Mouse (Mus musculus) hindbrain, postnatal 0 days (tissue): ENCODE data around the gene Rbm24. TPM values are rescaled to one million over a fixed set of nuclear protein-coding genes. Genes with fewer than 3 reads are reported as not detected.

ENCODE experiments used
- ATAC-seq: fragments of 200-750 bp; cut with Nextera tagmentation; 2 replicates; pipeline ENCODE4 v1.8.0; 2017; ENCODE audit warnings: mild to moderate bottlenecking, moderate TSS enrichment, moderate library complexity
- DNase-seq: peaks from one replicate; pipeline ENCODE4 v3.0.0-alpha.2; 2015; ENCODE audit warnings: low spot score
- H3K27ac ChIP-seq: fragments of 300-500 bp; sonication (generic); 2 replicates; pipeline ENCODE4 v1.5.1; 2014; ENCODE audit warnings: mild to moderate bottlenecking
- H3K27me3 ChIP-seq: fragments of 300-500 bp; sonication (generic); 2 replicates; pipeline ENCODE4 v1.6.1; 2014; ENCODE audit warnings: low read length, mixed read lengths; ENCODE audit not compliant: insufficient read depth
- H3K36me3 ChIP-seq: fragments of 300-500 bp; sonication (generic); 2 replicates; pipeline ENCODE4 v1.6.1; 2014; ENCODE audit warnings: low read length, mixed read lengths; ENCODE audit not compliant: insufficient read depth
- H3K4me1 ChIP-seq: fragments of 300-500 bp; sonication (generic); 2 replicates; pipeline ENCODE4 v1.6.1; 2014; ENCODE audit warnings: antibody characterized with exemption, low read length, mixed read lengths; ENCODE audit not compliant: insufficient read depth
- H3K4me2 ChIP-seq: fragments of 300-500 bp; sonication (generic); 2 replicates; pipeline ENCODE4 v1.6.1; 2014; ENCODE audit warnings: low read depth, mild to moderate bottlenecking, low read length, moderate library complexity, mixed read lengths
- H3K4me3 ChIP-seq: fragments of 300-500 bp; sonication (generic); 2 replicates; pipeline ENCODE4 v1.5.1; 2014; ENCODE audit warnings: low read length
- H3K9ac ChIP-seq: fragments of 300-500 bp; sonication (generic); replicated peaks from 2 replicates; pipeline ENCODE4 v1.6.1; 2014; ENCODE audit warnings: mild to moderate bottlenecking, low read length, moderate library complexity, mixed read lengths
- H3K9me3 ChIP-seq: fragments of 300-500 bp; sonication (generic); 2 replicates; pipeline ENCODE4 v1.6.1; 2016; ENCODE audit warnings: low read length, mixed read lengths
- CTCF ChIP-seq: IDR thresholded peaks from 2 replicates; pipeline ENCODE4 v1.5.1; 2016; ENCODE audit warnings: antibody characterized with exemption, control low read depth, low read depth
- WGBS: fragments of 180-500 bp; shearing (Covaris S2); extraction: QIAGEN DNeasy Blood & Tissue Kit; methylation state at CpG from one replicate; pipeline ENCODE4 v1.1.7; 2014; 5-methylcytosine and 5-hydroxymethylcytosine counted together
- polyA plus RNA-seq: library from polyadenylated mRNA; unstranded; fragments of >200 nt; fragmentation: Nextera tagmentation; extraction: Ambion mirVana; gene quantifications from 2 replicates; pipeline ENCODE4 v1.2.1, GENCODE M21; 2015
- total RNA-seq: library from RNA; depleted of rRNA; stranded (reverse); fragments of >200 nt; gene quantifications from 2 replicates; pipeline ENCODE4 v1.2.3, GENCODE M21; 2014

The Rbm24 gene
- total and polyA plus RNA-seq, 2 experiments from 2014 or later = 1.9 to 22.1 TPM

GRCm38 (mm10) chr13:46418731-46419545, 704 bp downstream of the Rbm24 start:
- no peak for TF ChIP-seq CTCF
- Histone ChIP-seq H3K9ac (peak overlapping the region; percentile 78), H3K9me3 (no peaks in the 10 kb centered on the region), H3K4me2 (peak overlapping the region; percentile 95), H3K27me3 (no peaks in the 10 kb centered on the region), H3K27ac (peak overlapping the region; percentile 64), H3K4me3 (peak overlapping the region; percentile 72), H3K36me3 (no peaks in the 10 kb centered on the region), H3K4me1 (no peaks in the 10 kb centered on the region)
- ATAC-seq (peak; percentile 53), DNase-seq (peak; percentile 52)
- WGBS = 4% methylated on average over 65 of the region's 73 CpGs

GRCm38 (mm10) chr13:46419648-46420047, 1.4 kb downstream of the Rbm24 start:
- no peaks in the 10 kb centered on the region for H3K27me3 ChIP-seq
- no peaks in the 10 kb centered on the region for H3K4me1 ChIP-seq
- no peak for ATAC-seq
- H3K9me3 ChIP-seq = no peaks in the 10 kb centered on the region
- DNase-seq = no peak
- H3K27ac ChIP-seq = peak overlapping the region; percentile 41; the same call in 1 of the 2 replicates
- peak overlapping the region; percentile 46 for H3K9ac ChIP-seq
- peak overlapping the region; percentile 95 for H3K4me2 ChIP-seq
- no peaks in the 10 kb centered on the region for H3K36me3 ChIP-seq
- WGBS = 10% methylated on average over 7 of the region's 7 CpGs
- no peak for TF ChIP-seq CTCF
- peak overlapping the region; percentile 72 for H3K4me3 ChIP-seq

GRCm38 (mm10) chr13:46420095-46420494, 1.9 kb downstream of the Rbm24 start:
- no peak for ATAC-seq

GRCm38 (mm10) chr13:46423805-46424204, 5.6 kb downstream of the Rbm24 start:
- H3K9ac ChIP-seq = no peak overlapping the region
- no peaks in the 10 kb centered on the region for H3K36me3 ChIP-seq
- TF ChIP-seq CTCF = no peak
- no peak overlapping the region for H3K4me2 ChIP-seq
- no peak overlapping the region for H3K27ac ChIP-seq
- 92% methylated on average over 7 of the region's 7 CpGs for WGBS
- H3K4me3 ChIP-seq = no peak overlapping the region
- ATAC-seq (no peak), DNase-seq (no peak)
- H3K27me3 ChIP-seq = no peaks in the 10 kb centered on the region
- no peaks in the 10 kb centered on the region for H3K4me1 ChIP-seq
- no peaks in the 10 kb centered on the region for H3K9me3 ChIP-seq

More at GRCm38 (mm10) chr13:46420095-46420494, 1.9 kb downstream of the Rbm24 start:
- no peaks in the 10 kb centered on the region for H3K9me3 ChIP-seq
- no peaks in the 10 kb centered on the region for H3K4me1 ChIP-seq
- no peaks in the 10 kb centered on the region for H3K36me3 ChIP-seq
- H3K4me3 ChIP-seq = peak overlapping the region; percentile 72
- no peak for DNase-seq
- no peak overlapping the region for H3K27ac ChIP-seq
- peak overlapping the region; percentile 95 for H3K4me2 ChIP-seq
- 8% methylated on average over 3 of the region's 3 CpGs for WGBS
- no peaks in the 10 kb centered on the region for H3K27me3 ChIP-seq
- TF ChIP-seq CTCF = no peak
- H3K9ac ChIP-seq = peak overlapping the region; percentile 46

- Histone ChIP-seq H3K27me3 (no peaks in the 10 kb centered on the region), H3K4me3 (no peak overlapping the region), H3K4me1 (no peaks in the 10 kb centered on the region), H3K9ac (no peak overlapping the region), H3K9me3 (no peaks in the 10 kb centered on the region), H3K4me2 (no peak overlapping the region), H3K27ac (no peak overlapping the region), H3K36me3 (no peaks in the 10 kb centered on the region)
- ATAC-seq = no peak
- no peak for TF ChIP-seq CTCF
- WGBS = 92% methylated on average over 8 of the region's 8 CpGs
- no peak for DNase-seq
Observed at GRCm38 (mm10) chr13:46424376-46424775, 6.1 kb downstream of the Rbm24 start.

GRCm38 (mm10) chr13:46426651-46427269, 8.5 kb downstream of the Rbm24 start:
- H3K27ac ChIP-seq = no peak overlapping the region
- H3K27me3 ChIP-seq = no peaks in the 10 kb centered on the region
- no peaks in the 10 kb centered on the region for H3K4me1 ChIP-seq
- no peaks in the 10 kb centered on the region for H3K36me3 ChIP-seq
- H3K4me2 ChIP-seq = no peak overlapping the region
- TF ChIP-seq CTCF = no peak
- ATAC-seq (no peak), DNase-seq (no peak)
- WGBS = 87% methylated on average over 6 of the region's 6 CpGs
- H3K9me3 ChIP-seq = no peaks in the 10 kb centered on the region
- H3K9ac ChIP-seq = no peak overlapping the region
- H3K4me3 ChIP-seq = no peak overlapping the region

- Histone ChIP-seq H3K4me1 (no peaks in the 10 kb centered on the region), H3K36me3 (no peaks in the 10 kb centered on the region), H3K4me3 (no peak overlapping the region), H3K27me3 (no peaks in the 10 kb centered on the region), H3K9ac (no peak overlapping the region), H3K27ac (no peak overlapping the region), H3K4me2 (no peak overlapping the region), H3K9me3 (no peaks in the 10 kb centered on the region)
- ATAC-seq (no peak), DNase-seq (no peak)
- no peak for TF ChIP-seq CTCF
- WGBS = 76% methylated on average over 22 of the region's 22 CpGs
Observed at GRCm38 (mm10) chr13:46428964-46429363, 10.7 kb downstream of the Rbm24 start.
